Mouse (Mus musculus): Measurements from ENCODE around the gene Tgfbr3. TPM values are rescaled to one million over a fixed set of nuclear protein-coding genes. Genes with fewer than 3 reads are reported as not detected.

Tgfbr3 gene
- polyA plus RNA-seq, 1 experiment from 2014 or later: 7.8 TPM

DNA sequence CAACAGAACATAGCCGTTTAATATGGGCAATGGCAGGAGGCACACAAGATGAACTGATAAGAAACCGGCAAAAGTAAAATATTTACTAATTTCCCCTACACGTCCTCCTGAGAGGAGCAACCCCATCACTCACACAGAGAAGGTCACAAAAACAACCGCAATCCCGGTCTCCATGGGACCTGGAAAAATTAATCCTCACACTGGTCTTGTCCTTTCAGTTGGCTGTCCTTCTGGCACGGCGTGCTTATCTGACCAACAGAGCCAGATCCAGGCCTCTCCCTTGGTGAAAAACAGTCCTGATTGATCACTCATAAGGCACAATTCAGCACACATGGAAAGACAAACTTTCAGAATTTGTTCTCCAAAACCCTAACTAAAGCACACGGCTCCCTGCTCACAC, 157.2 kb downstream of the Tgfbr3 start:
- Histone ChIP-seq H3K27ac (ENCODE audit: low read depth, low read length) (no peak overlapping the region), H3K9me3 (ENCODE audit: control insufficient read depth, low read length) (no peaks in the 10 kb centered on the region), H3K36me3 (ENCODE audit: control insufficient read depth, insufficient read depth, low read length) (no peaks in the 10 kb centered on the region), H3K27me3 (ENCODE audit: control insufficient read depth, insufficient read depth, low read length) (no peaks in the 10 kb centered on the region), H3K9ac (ENCODE audit: low read length) (no peak overlapping the region), H3K4me3 (ENCODE audit: low read depth, low read length) (no peak overlapping the region), H3K4me1 (ENCODE audit: control insufficient read depth, insufficient read depth, low read length) (no peaks in the 10 kb centered on the region), H3K4me2 (no peak overlapping the region)
- WGBS: 83% methylated on average over 8 of the region's 8 CpGs
- DNase-seq (ENCODE audit: low spot score, missing footprints) (no peak), ATAC-seq (ENCODE audit: low FRiP score) (no peak)

- peaks cover 5% of the 10 kb centered on the region; the same call in 1 of the 2 replicates for H3K4me1 ChIP-seq (ENCODE audit: control insufficient read depth, insufficient read depth, low read length)
- no peaks in the 10 kb centered on the region for H3K27me3 ChIP-seq (ENCODE audit: control insufficient read depth, insufficient read depth, low read length)
- no peaks in the 10 kb centered on the region for H3K36me3 ChIP-seq (ENCODE audit: control insufficient read depth, insufficient read depth, low read length)
- H3K27ac ChIP-seq (ENCODE audit: low read depth, low read length): no peak overlapping the region
- 51% methylated on average over 5 of the region's 5 CpGs for WGBS
- DNase-seq (ENCODE audit: low spot score, missing footprints) (no peak), ATAC-seq (ENCODE audit: low FRiP score) (no peak)
- no peak overlapping the region for H3K4me3 ChIP-seq (ENCODE audit: low read depth, low read length)
- no peak overlapping the region for H3K9ac ChIP-seq (ENCODE audit: low read length)
- no peaks in the 10 kb centered on the region for H3K9me3 ChIP-seq (ENCODE audit: control insufficient read depth, low read length)
- H3K4me2 ChIP-seq: no peak overlapping the region
Observed at GRCm38 (mm10) chr5:107129304-107129703, 160.1 kb downstream of the Tgfbr3 start.

- Histone ChIP-seq H3K27me3 (ENCODE audit: control insufficient read depth, insufficient read depth, low read length) (no peaks in the 10 kb centered on the region), H3K36me3 (ENCODE audit: control insufficient read depth, insufficient read depth, low read length) (no peaks in the 10 kb centered on the region), H3K9ac (ENCODE audit: low read length) (no peak overlapping the region), H3K9me3 (ENCODE audit: control insufficient read depth, low read length) (no peaks in the 10 kb centered on the region), H3K27ac (ENCODE audit: low read depth, low read length) (no peak overlapping the region), H3K4me3 (ENCODE audit: low read depth, low read length) (no peak overlapping the region), H3K4me2 (no peak overlapping the region), H3K4me1 (ENCODE audit: control insufficient read depth, insufficient read depth, low read length) (peaks cover 5% of the 10 kb centered on the region; the same call in 1 of the 2 replicates)
- ATAC-seq (ENCODE audit: low FRiP score): no peak
- DNase-seq (ENCODE audit: low spot score, missing footprints): no peak
- WGBS: 81% methylated on average over 7 of the region's 7 CpGs
Observed at GRCm38 (mm10) chr5:107126561-107126960, 162.9 kb downstream of the Tgfbr3 start.

- H3K4me2 ChIP-seq: no peak overlapping the region
- ATAC-seq (ENCODE audit: low FRiP score): no peak
- no peak overlapping the region for H3K4me3 ChIP-seq (ENCODE audit: low read depth, low read length)
- no peak overlapping the region for H3K27ac ChIP-seq (ENCODE audit: low read depth, low read length)
- no peak for DNase-seq (ENCODE audit: low spot score, missing footprints)
- no peaks in the 10 kb centered on the region for H3K27me3 ChIP-seq (ENCODE audit: control insufficient read depth, insufficient read depth, low read length)
- 34% methylated on average over 6 of the region's 6 CpGs for WGBS
- no peaks in the 10 kb centered on the region for H3K36me3 ChIP-seq (ENCODE audit: control insufficient read depth, insufficient read depth, low read length)
- H3K9ac ChIP-seq (ENCODE audit: low read length): no peak overlapping the region
- no peaks in the 10 kb centered on the region for H3K9me3 ChIP-seq (ENCODE audit: control insufficient read depth, low read length)
- H3K4me1 ChIP-seq (ENCODE audit: control insufficient read depth, insufficient read depth, low read length): peaks cover 5% of the 10 kb centered on the region; the same call in 1 of the 2 replicates
Observed at GRCm38 (mm10) chr5:107125131-107125530, 164.3 kb downstream of the Tgfbr3 start.

- Histone ChIP-seq H3K4me3 (ENCODE audit: low read depth, low read length) (no peak overlapping the region), H3K27me3 (ENCODE audit: control insufficient read depth, insufficient read depth, low read length) (no peaks in the 10 kb centered on the region), H3K27ac (ENCODE audit: low read depth, low read length) (no peak overlapping the region), H3K9ac (ENCODE audit: low read length) (no peak overlapping the region), H3K9me3 (ENCODE audit: control insufficient read depth, low read length) (no peaks in the 10 kb centered on the region), H3K4me2 (no peak overlapping the region), H3K4me1 (ENCODE audit: control insufficient read depth, insufficient read depth, low read length) (peaks cover 5% of the 10 kb centered on the region), H3K36me3 (ENCODE audit: control insufficient read depth, insufficient read depth, low read length) (no peaks in the 10 kb centered on the region)
- ATAC-seq (ENCODE audit: low FRiP score) (no peak), DNase-seq (ENCODE audit: low spot score, missing footprints) (no peak)
- WGBS: 81% methylated on average over 7 of the region's 7 CpGs
Observed at GRCm38 (mm10) chr5:107124531-107124930, 164.9 kb downstream of the Tgfbr3 start.

GRCm38 (mm10) chr5:107122622-107123021, 166.8 kb downstream of the Tgfbr3 start:
- 86% methylated on average over 4 of the region's 4 CpGs for WGBS
- H3K36me3 ChIP-seq (ENCODE audit: control insufficient read depth, insufficient read depth, low read length): no peaks in the 10 kb centered on the region
- no peaks in the 10 kb centered on the region for H3K27me3 ChIP-seq (ENCODE audit: control insufficient read depth, insufficient read depth, low read length)
- no peak overlapping the region for H3K9ac ChIP-seq (ENCODE audit: low read length)
- no peak overlapping the region for H3K4me2 ChIP-seq
- no peak for DNase-seq (ENCODE audit: low spot score, missing footprints)
- ATAC-seq (ENCODE audit: low FRiP score): no peak
- H3K4me3 ChIP-seq (ENCODE audit: low read depth, low read length): no peak overlapping the region
- H3K4me1 ChIP-seq (ENCODE audit: control insufficient read depth, insufficient read depth, low read length): peaks cover 5% of the 10 kb centered on the region
- H3K27ac ChIP-seq (ENCODE audit: low read depth, low read length): no peak overlapping the region
- no peaks in the 10 kb centered on the region for H3K9me3 ChIP-seq (ENCODE audit: control insufficient read depth, low read length)

- Histone ChIP-seq H3K4me2 (no peak overlapping the region), H3K27me3 (ENCODE audit: control insufficient read depth, insufficient read depth, low read length) (no peaks in the 10 kb centered on the region), H3K9me3 (ENCODE audit: control insufficient read depth, low read length) (no peaks in the 10 kb centered on the region), H3K9ac (ENCODE audit: low read length) (no peak overlapping the region), H3K27ac (ENCODE audit: low read depth, low read length) (no peak overlapping the region), H3K4me1 (ENCODE audit: control insufficient read depth, insufficient read depth, low read length) (peaks cover 5% of the 10 kb centered on the region), H3K36me3 (ENCODE audit: control insufficient read depth, insufficient read depth, low read length) (no peaks in the 10 kb centered on the region), H3K4me3 (ENCODE audit: low read depth, low read length) (no peak overlapping the region)
- DNase-seq (ENCODE audit: low spot score, missing footprints): no peak
- 76% methylated on average over 10 of the region's 10 CpGs for WGBS
- no peak for ATAC-seq (ENCODE audit: low FRiP score)
Observed at GRCm38 (mm10) chr5:107121086-107121485, 168.3 kb downstream of the Tgfbr3 start.

- Histone ChIP-seq H3K4me1 (ENCODE audit: control insufficient read depth, insufficient read depth, low read length) (peaks cover 4% of the 10 kb centered on the region), H3K27me3 (ENCODE audit: control insufficient read depth, insufficient read depth, low read length) (no peaks in the 10 kb centered on the region), H3K9me3 (ENCODE audit: control insufficient read depth, low read length) (no peaks in the 10 kb centered on the region), H3K4me3 (ENCODE audit: low read depth, low read length) (no peak overlapping the region), H3K27ac (ENCODE audit: low read depth, low read length) (no peak overlapping the region), H3K9ac (ENCODE audit: low read length) (no peak overlapping the region), H3K36me3 (ENCODE audit: control insufficient read depth, insufficient read depth, low read length) (no peaks in the 10 kb centered on the region), H3K4me2 (no peak overlapping the region)
- DNase-seq (ENCODE audit: low spot score, missing footprints) (no peak), ATAC-seq (ENCODE audit: low FRiP score) (no peak)
- 93% methylated on average over 3 of the region's 3 CpGs for WGBS
Observed at GRCm38 (mm10) chr5:107120624-107121023, 168.8 kb downstream of the Tgfbr3 start.

DNA sequence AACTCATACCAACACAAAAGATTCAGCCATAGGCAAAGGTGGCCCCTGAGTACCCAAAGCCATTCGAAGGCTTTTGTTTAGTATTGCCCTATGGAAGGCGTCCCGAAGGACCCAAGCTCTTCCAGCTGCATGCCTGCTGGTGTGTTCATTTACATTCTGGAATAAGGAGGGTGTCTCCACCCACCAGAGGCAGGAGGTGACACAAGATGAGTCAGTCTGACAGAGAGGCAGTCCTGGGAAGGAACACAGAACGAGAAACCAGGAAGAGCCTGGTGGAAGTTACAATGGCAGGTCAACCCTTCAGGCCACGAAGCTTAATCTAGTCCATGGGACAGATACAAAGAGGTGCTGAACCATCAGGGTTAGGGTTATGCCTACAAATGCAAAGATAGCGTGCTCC, 169.5 kb downstream of the Tgfbr3 start:
- Histone ChIP-seq H3K4me2 (no peak overlapping the region), H3K9ac (ENCODE audit: low read length) (no peak overlapping the region), H3K36me3 (ENCODE audit: control insufficient read depth, insufficient read depth, low read length) (no peaks in the 10 kb centered on the region), H3K4me1 (ENCODE audit: control insufficient read depth, insufficient read depth, low read length) (peaks cover 2% of the 10 kb centered on the region), H3K4me3 (ENCODE audit: low read depth, low read length) (no peak overlapping the region), H3K27me3 (ENCODE audit: control insufficient read depth, insufficient read depth, low read length) (no peaks in the 10 kb centered on the region), H3K27ac (ENCODE audit: low read depth, low read length) (no peak overlapping the region), H3K9me3 (ENCODE audit: control insufficient read depth, low read length) (no peaks in the 10 kb centered on the region)
- ATAC-seq (ENCODE audit: low FRiP score) (no peak), DNase-seq (ENCODE audit: low spot score, missing footprints) (no peak)
- WGBS: 66% methylated on average over 6 of the region's 6 CpGs

DNA sequence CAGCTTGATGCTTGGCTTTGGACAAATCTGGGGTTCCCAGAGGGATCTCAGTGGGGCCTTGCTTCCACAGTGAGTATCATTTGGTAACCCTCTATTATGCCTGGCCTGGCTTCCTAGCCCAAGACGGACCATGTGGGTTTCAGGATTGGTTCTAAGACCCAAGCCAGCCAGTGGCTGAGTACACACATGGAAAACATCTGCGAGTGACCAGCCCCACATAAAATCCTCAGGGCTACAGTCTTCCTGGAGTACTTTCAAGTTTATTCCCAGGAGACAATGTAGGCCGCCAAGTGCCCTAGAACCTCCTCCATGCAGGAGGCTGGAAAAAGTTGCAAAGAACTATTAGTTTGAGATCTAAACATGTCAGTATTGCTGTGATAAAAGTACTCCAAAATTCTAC, 172.6 kb downstream of the Tgfbr3 start:
- DNase-seq (ENCODE audit: low spot score, missing footprints) (no peak), ATAC-seq (ENCODE audit: low FRiP score) (no peak)
- no peaks in the 10 kb centered on the region for H3K27me3 ChIP-seq (ENCODE audit: control insufficient read depth, insufficient read depth, low read length)
- H3K27ac ChIP-seq (ENCODE audit: low read depth, low read length): no peak overlapping the region
- no peaks in the 10 kb centered on the region for H3K36me3 ChIP-seq (ENCODE audit: control insufficient read depth, insufficient read depth, low read length)
- H3K4me3 ChIP-seq (ENCODE audit: low read depth, low read length): no peak overlapping the region
- WGBS: 87% methylated on average over 3 of the region's 3 CpGs
- H3K4me2 ChIP-seq: no peak overlapping the region
- H3K9me3 ChIP-seq (ENCODE audit: control insufficient read depth, low read length): no peaks in the 10 kb centered on the region
- H3K4me1 ChIP-seq (ENCODE audit: control insufficient read depth, insufficient read depth, low read length): no peaks in the 10 kb centered on the region; the same call in 1 of the 2 replicates
- no peak overlapping the region for H3K9ac ChIP-seq (ENCODE audit: low read length)
